Mouse (Mus musculus): ENCODE results near the gene Vmn1r85.

The Vmn1r85 gene

DNA sequence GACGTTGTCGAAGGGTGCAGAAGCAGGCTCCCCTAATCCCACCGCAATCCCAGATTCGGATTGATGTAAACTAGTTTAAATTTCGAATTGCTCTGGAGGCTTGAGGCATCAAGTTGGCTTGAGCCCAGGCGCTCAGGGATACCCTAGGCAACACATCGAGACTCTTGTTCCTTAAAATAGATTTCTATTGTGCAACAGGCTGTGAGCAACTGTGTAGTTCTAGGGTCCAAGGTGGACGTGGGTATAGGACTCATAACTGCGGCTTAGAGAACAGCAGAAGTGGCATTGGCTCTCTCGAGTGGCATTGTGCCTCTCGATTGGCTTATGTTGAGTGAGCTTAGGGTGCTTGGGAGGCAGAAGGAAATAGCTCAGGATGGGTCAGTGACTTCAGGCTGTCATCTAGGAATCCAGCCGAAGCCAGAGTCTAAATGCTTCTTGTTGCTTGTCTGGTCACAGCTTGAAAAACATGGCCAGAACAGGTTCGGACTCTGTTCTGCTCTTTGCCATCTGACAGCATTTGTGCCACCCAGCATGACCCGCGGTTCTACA is 56.3 kb downstream of the Vmn1r85 start:
- no peak for DNase-seq (ENCODE audit: extremely low read depth, low read depth, low spot score)

DNA sequence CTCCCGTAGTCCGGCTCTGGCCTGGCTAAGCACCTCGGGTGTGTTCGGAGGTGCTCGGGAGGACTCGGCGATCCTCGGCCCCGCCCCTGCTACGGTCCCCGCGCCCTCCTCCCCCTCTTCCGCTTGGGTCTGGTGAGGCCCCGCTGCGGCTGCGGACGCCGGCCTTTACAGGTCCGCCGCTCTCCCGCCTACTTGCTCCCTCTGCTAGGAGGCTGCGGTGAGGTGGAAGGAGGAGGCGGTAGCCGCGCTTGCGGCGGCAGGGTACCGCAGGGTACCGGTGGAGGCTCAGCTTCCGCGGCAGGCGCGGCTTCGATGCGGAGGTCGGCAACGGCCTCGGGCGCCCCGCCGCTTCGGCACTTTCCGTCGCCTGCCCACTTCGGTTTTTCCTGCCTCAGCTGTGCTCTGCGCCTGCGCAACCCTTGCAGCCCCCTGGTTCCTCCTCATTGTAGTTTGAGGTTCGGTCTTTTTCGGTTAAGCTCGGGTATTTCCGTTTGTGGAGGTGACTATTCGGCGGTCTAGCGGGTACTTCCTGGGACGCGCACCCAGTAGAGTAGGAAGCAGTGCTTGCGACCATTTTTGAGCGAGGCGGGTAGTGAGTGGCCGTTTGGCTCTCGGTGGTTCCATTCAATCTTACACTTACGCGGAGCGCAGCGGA is 56.9 kb downstream of the Vmn1r85 start, which contains the start of gene Ube2m:
Gene Ube2m, minus strand, starts transcription at position 375 of the 655 bp plus-strand sequence.
- DNase-seq (ENCODE audit: extremely low read depth, low read depth, low spot score): no peak

- DNase-seq (ENCODE audit: extremely low read depth, low read depth, low spot score): no peak
Observed at GRCm38 (mm10) chr7:13037366-13037765, 57.6 kb downstream of the Vmn1r85 start.

- no peak for DNase-seq (ENCODE audit: extremely low read depth, low read depth, low spot score)
Observed at GRCm38 (mm10) chr7:13036806-13037205, 58.2 kb downstream of the Vmn1r85 start.

- DNase-seq (ENCODE audit: extremely low read depth, low read depth, low spot score): no peak
Observed at GRCm38 (mm10) chr7:13035211-13035855, 59.6 kb downstream of the Vmn1r85 start.

- DNase-seq (ENCODE audit: extremely low read depth, low read depth, low spot score): no peak
Observed at GRCm38 (mm10) chr7:13034148-13034977, 60.6 kb downstream of the Vmn1r85 start, which contains the start of gene Chmp2a. Gene Chmp2a (minus strand): TSS chr7:13034807.

DNA sequence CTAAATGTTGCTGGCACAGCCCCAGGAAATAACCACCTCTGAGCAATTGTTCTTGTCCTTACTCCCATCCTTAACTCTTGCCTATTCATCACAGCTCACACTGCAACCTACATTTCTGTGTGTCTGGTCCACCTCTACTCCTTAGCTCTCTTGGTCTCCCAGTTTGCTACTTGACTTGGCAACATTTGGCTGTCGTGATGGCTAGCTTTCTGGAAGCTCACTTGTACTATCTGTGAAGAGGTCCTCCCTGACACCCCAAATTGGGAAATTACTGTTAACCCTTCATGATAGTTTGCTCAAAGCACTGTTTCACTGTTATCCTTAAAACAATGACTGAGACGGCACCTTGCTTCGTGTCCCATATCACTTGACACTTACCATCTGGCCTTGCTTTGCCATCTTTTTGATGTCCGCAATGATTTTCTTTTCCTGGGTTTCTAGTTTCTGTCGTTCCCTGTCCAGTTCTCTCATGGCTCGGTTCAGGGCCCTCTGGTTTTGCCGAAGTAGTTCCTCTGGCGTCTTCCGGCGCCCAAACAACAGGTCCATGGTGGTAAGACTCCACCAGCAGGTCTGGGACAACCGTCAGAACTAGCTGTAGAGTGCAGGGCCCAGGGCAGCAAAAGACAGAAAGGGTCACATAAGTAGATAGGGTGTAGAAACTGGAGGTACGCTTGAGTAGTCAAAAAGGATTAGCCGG is 61.4 kb downstream of the Vmn1r85 start:
- DNase-seq (ENCODE audit: extremely low read depth, low read depth, low spot score): no peak
